Mouse (Mus musculus): ENCODE data around the gene Gm382. TPM values are rescaled to one million over a fixed set of nuclear protein-coding genes. Genes with fewer than 3 reads are reported as not detected.

Gm382 gene
- polyA plus RNA-seq (2012; rRNA removed), result not detected in 2 replicates

GRCm38 (mm10) chrX:127039672-127040071 is at the start of gene Gm382:
Gene Gm382 (plus strand): TSS chrX:127039972.

Other genes with a start within 250 kb of the Gm382 start
- not detected in 2 replicates for gene 4932411N23Rik, start 224.1 kb upstream of the Gm382 start, polyA plus RNA-seq (2012; rRNA removed)